Mouse (Mus musculus) lung, postnatal 0 days (tissue): ENCODE measurements around the gene Ccdc158. TPM values are rescaled to one million over a fixed set of nuclear protein-coding genes. Genes with fewer than 3 reads are reported as not detected.

Experiments
- ATAC-seq: fragments of 200-750 bp; cut with Nextera tagmentation; 2 replicates; pipeline ENCODE4 v1.8.0; 2017; ENCODE audit warnings: moderate library complexity
- DNase-seq: peaks from one replicate; pipeline ENCODE4 v3.0.0-alpha.2; 2016; ENCODE audit warnings: low spot score
- H3K27ac ChIP-seq: fragments of 300-500 bp; sonication (generic); 2 replicates; pipeline ENCODE4 v1.5.1; 2014; ENCODE audit warnings: antibody characterized with exemption, mild to moderate bottlenecking, low read length, mixed read lengths
- H3K27me3 ChIP-seq: fragments of 300-500 bp; sonication (generic); replicated peaks from 2 replicates; pipeline ENCODE4 v1.6.1; 2014; ENCODE audit warnings: low read length, mixed read lengths; ENCODE audit not compliant: insufficient read depth
- H3K36me3 ChIP-seq: fragments of 300-500 bp; sonication (generic); 2 replicates; pipeline ENCODE4 v1.6.1; 2014; ENCODE audit warnings: low read length, mixed read lengths; ENCODE audit not compliant: insufficient read depth
- H3K4me1 ChIP-seq: fragments of 300-500 bp; sonication (generic); 2 replicates; pipeline ENCODE4 v1.6.1; 2014; ENCODE audit warnings: antibody characterized with exemption, low read depth, low read length, mixed read lengths; ENCODE audit not compliant: insufficient read depth
- H3K4me2 ChIP-seq: fragments of 300-500 bp; sonication (generic); replicated peaks from 2 replicates; pipeline ENCODE4 v1.6.1; 2014; ENCODE audit warnings: low read depth, mild to moderate bottlenecking, low read length, moderate library complexity, mixed read lengths
- H3K4me3 ChIP-seq: fragments of 300-500 bp; sonication (generic); 2 replicates; pipeline ENCODE4 v1.5.1; 2014; ENCODE audit warnings: low read depth, low read length
- H3K9ac ChIP-seq: fragments of 300-500 bp; sonication (generic); replicated peaks from 2 replicates; pipeline ENCODE4 v1.6.1; 2014; ENCODE audit warnings: low read depth, mild to moderate bottlenecking
- H3K9me3 ChIP-seq: fragments of 300-500 bp; sonication (generic); 2 replicates; pipeline ENCODE4 v1.6.1; 2016; ENCODE audit warnings: low read length, mixed read lengths
- CTCF ChIP-seq: IDR thresholded peaks from 2 replicates; pipeline ENCODE4 v1.5.1; 2016; ENCODE audit warnings: antibody characterized with exemption, mild to moderate bottlenecking
- EP300 ChIP-seq: IDR thresholded peaks from 2 replicates; pipeline ENCODE4 v1.6.1; 2016; ENCODE audit warnings: antibody characterized with exemption, mild to moderate bottlenecking, control low read depth
- WGBS: fragments of 180-500 bp; shearing (Covaris S2); extraction: QIAGEN DNeasy Blood & Tissue Kit; methylation state at CpG from one replicate; pipeline ENCODE4 v1.1.7; 2014; 5-methylcytosine and 5-hydroxymethylcytosine counted together
- polyA plus RNA-seq: library from polyadenylated mRNA; unstranded; fragments of >200 nt; fragmentation: Nextera tagmentation; extraction: Ambion mirVana; gene quantifications from 2 replicates; pipeline ENCODE4 v1.2.1, GENCODE M21; 2015

Ccdc158 gene
- polyA plus RNA-seq, 1 experiment from 2014 or later, result 1.1 TPM

DNA sequence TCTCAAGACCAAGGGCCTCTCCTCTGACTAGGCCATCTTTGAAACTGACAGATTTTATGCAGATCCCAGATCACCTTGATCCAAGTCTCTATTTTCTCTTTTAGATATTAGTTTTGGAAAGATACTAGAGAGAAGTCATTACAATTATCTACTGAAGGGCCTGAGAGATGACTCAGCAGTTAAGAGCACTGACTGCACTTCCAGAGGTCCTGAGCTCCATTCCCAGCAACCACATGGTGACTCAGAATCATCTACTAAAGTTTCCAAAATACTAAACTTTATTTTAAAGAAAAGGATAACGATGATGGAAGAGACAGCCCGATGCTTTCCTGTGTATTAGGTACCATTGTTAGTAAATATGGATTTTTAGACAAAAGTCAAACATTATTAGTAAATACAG lies 39.8 kb upstream of the Ccdc158 start:
- Histone ChIP-seq H3K9me3 (no peaks in the 10 kb centered on the region), H3K36me3 (no peaks in the 10 kb centered on the region), H3K4me2 (no peak overlapping the region), H3K27me3 (no peaks in the 10 kb centered on the region), H3K4me3 (no peak overlapping the region), H3K27ac (no peak overlapping the region), H3K9ac (no peak overlapping the region), H3K4me1 (peaks cover 9% of the 10 kb centered on the region; the same call in 1 of the 2 replicates)
- ATAC-seq, result no peak
- DNase-seq, result no peak
- WGBS, result 96% methylated on average over 2 of the region's 2 CpGs
- TF ChIP-seq EP300 (no peak), CTCF (no peak)

DNA sequence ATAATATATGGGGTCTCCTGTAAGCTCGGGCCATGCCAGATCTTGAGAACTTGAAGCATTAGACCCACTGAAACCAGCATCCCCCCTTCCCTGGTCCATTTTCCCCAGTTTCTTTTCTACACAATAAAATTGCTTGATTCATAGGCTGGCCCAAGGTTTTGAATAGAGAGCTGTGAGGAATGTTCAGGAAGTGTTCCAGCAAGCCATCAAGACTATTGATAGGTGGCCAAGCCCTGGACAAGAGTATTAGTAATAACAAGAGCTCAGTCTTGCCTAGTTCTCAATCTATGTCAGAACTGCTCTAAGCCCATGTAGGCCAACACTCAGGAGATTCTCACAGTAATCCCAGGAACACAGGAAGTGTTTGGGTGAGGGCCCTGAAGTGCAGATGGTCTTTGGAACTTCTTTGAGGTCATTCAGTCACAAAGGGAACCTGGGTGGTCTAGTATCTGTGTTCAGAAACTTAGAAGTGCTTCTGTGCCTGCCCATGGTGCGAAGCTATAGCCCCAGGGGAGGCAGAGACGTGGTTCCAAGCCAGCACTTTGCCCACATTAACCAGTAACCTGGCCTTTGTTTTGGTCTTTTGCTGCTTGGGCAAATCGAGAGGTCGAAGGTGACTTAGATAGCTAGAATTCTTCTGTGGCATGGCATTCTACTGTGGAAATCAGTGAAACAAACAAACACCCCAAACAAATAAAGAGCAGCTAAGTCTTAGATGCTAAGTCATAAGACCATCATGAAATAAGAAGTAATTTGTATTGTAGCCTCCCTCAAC lies 37.7 kb upstream of the Ccdc158 start:
- Histone ChIP-seq H3K4me2 (no peak overlapping the region), H3K9ac (no peak overlapping the region), H3K4me3 (no peak overlapping the region), H3K27ac (peak overlapping the region; percentile 26; the same call in 1 of the 2 replicates), H3K36me3 (no peaks in the 10 kb centered on the region), H3K4me1 (peaks cover 10% of the 10 kb centered on the region; the same call in 1 of the 2 replicates), H3K9me3 (no peaks in the 10 kb centered on the region), H3K27me3 (no peaks in the 10 kb centered on the region)
- TF ChIP-seq EP300, result no peak
- no peak for TF ChIP-seq CTCF
- ATAC-seq, result no peak
- DNase-seq, result no peak
- 82% methylated on average over 5 of the region's 5 CpGs for WGBS

DNA sequence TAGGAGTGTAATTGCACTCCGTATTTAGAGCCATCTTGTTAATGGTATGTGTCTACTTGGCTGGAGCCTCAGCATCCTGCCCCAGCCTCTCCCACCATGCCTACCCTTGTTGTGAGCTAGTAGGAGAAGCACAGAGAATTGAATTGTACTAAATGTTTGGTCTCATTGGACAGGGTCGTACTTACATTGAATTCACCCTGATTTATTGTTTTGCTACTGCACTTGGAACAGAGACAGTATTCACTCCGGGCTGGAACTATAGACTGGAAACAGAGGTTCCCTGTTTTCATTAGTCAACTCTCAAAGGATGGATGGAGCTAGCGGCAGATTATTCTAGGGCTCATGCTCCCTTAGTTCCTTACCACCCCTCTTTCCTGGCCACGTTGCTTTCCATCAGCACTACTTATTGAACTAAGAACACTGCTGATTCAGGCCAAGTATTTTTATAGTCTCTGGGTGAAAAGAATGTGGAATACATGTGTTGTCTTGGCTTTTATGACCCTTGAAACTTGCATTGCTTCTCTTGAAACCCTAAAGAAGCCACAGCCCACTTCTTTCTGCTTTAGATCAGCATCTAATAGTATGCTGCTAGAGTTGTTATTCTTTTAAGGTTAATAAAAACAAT lies 36.7 kb upstream of the Ccdc158 start:
- ATAC-seq, result no peak
- 57% methylated on average over 5 of the region's 5 CpGs for WGBS
- Histone ChIP-seq H3K9me3 (no peaks in the 10 kb centered on the region), H3K27me3 (no peaks in the 10 kb centered on the region), H3K9ac (no peak overlapping the region), H3K4me2 (no peak overlapping the region), H3K4me3 (no peak overlapping the region), H3K27ac (peak overlapping the region; percentile 29; the same call in 1 of the 2 replicates), H3K36me3 (no peaks in the 10 kb centered on the region), H3K4me1 (peaks cover 13% of the 10 kb centered on the region; the same call in 1 of the 2 replicates)
- TF ChIP-seq CTCF, result no peak
- no peak for TF ChIP-seq EP300
- no peak for DNase-seq

DNA sequence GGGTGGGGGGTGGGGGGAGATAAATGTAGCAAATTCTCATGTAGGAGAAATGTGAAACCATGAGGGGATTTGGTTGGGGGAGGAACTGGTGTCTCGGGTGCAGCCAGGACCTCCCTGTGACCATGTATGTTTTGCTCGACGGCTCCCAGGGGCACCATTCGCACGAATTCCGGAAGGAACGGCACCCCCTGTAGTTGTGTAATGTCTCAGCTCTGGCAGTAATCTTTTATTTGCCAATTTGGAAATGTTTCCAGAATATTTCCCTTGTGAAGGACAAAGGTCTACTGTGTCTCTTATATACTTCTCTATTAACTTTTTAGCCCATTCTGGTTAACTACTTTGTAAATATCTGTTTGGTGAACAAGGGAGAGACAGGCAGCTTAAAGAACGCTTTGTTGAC lies 35.7 kb upstream of the Ccdc158 start:
- Histone ChIP-seq H3K9me3 (no peaks in the 10 kb centered on the region), H3K4me3 (no peak overlapping the region), H3K27ac (peak overlapping the region; percentile 38), H3K9ac (no peak overlapping the region), H3K27me3 (no peaks in the 10 kb centered on the region), H3K4me2 (no peak overlapping the region), H3K36me3 (no peaks in the 10 kb centered on the region), H3K4me1 (peaks cover 13% of the 10 kb centered on the region; the same call in 1 of the 2 replicates)
- DNase-seq (peak; percentile 65), ATAC-seq (peak; percentile 18; the same call in 1 of the 2 replicates)
- TF ChIP-seq EP300, result peak; percentile 25; the same call in 1 of the 2 replicates
- TF ChIP-seq CTCF, result 0 out of 2 replicates have a peak, but pooled peaks have one; percentile 9
- 43% methylated on average over 8 of the region's 8 CpGs for whole genome bisulfite sequencing

DNA sequence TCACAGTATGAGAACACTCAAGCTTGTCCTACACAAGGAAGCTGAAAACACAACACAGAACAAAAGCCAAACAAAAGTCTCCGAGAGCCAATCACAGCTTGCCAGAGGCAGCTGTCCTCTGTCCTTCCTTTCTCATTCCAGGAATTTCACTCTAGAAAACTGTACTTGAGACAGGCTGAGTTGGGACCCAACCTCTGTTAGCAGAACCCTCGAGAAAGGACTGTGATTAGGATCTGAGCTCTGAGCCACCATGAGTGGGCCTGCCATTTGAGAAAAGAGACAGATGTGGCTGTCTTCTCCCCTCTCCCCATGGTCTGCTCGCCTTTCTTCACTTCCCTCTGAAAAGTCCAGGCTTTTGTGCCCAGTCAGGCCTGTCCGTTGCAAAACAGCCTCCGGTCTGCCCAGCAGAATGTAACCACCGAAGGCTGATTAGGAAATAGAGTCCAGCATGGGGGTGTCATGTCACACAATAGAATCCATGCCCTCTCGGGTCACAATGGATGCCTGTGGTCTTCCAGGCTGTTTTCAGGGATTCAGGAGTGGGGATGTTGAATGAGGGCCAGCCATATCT lies 32.9 kb upstream of the Ccdc158 start:
- ATAC-seq (peak; percentile 77), DNase-seq (peak; percentile 88)
- Histone ChIP-seq H3K9ac (no peak overlapping the region), H3K9me3 (no peaks in the 10 kb centered on the region), H3K4me1 (peaks cover 13% of the 10 kb centered on the region; the same call in 1 of the 2 replicates), H3K36me3 (no peaks in the 10 kb centered on the region), H3K27ac (peak overlapping the region; percentile 86), H3K4me3 (no peak overlapping the region), H3K4me2 (no peak overlapping the region), H3K27me3 (no peaks in the 10 kb centered on the region)
- WGBS, result 31% methylated on average over 7 of the region's 7 CpGs
- TF ChIP-seq EP300, result 0 out of 2 replicates have a peak, but pooled peaks have one; percentile 32
- no peak for TF ChIP-seq CTCF

DNA sequence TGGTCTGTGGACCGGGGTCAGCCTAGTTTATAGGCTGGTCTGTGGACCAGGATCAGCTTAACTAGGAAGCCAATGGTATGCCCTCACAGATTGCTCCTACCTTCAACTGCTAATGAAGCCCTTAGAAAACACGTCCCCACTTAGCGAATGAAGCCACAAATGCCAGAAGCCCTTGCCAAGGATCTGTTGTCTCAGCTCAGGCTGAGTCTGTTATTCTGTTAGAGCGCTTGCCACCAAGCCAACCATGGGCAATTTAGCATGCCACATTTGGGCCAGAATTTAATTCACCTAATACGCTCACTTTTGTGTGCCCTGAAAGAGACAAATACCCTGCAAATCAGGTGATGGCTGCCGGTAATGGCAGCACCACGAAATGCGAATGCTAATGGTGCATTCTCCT lies 28.6 kb upstream of the Ccdc158 start:
- peaks cover 4% of the 10 kb centered on the region; the same call in 1 of the 2 replicates for H3K4me1 ChIP-seq
- ATAC-seq (no peak), DNase-seq (no peak)
- 91% methylated on average over 8 of the region's 8 CpGs for WGBS
- no peak overlapping the region for H3K4me2 ChIP-seq
- no peak overlapping the region for H3K27ac ChIP-seq
- no peaks in the 10 kb centered on the region for H3K9me3 ChIP-seq
- H3K4me3 ChIP-seq, result no peak overlapping the region
- no peaks in the 10 kb centered on the region for H3K36me3 ChIP-seq
- TF ChIP-seq CTCF (no peak), EP300 (no peak)
- no peak overlapping the region for H3K9ac ChIP-seq
- no peaks in the 10 kb centered on the region for H3K27me3 ChIP-seq
